Mouse (Mus musculus): ENCODE measurements around the gene Eno4.

DNA sequence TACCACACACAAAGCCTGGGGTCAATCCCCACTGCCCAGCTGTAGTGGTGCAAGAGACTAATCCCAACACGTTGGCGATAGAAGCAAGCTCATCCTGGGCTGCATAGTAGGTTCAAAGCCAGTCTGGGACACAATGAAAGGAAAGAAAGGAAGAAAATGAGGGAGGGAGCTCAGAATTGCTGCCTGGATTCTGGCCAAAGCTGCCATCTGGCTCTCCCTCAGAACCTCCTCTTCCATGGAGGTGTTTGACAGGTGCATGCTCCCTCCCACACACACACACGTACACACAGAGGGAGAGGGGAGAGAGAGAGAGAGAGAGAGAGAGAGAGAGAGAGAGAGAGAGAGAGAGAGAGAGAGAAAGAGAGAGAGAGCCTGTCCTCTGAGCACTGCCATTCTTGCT is 47.0 kb upstream of the Eno4 start:
- TF ChIP-seq CTCF (IDR thresholded peaks at IDR 0.05; ENCODE audit: low read depth, low read length) (no peak), GATA1 (IDR thresholded peaks at IDR 0.05; ENCODE audit: borderline replicate concordance, low read length) (no peak)
